Mouse (Mus musculus): ENCODE results near the gene Gm26897.

Gm26897 gene

GRCm38 (mm10) chr5:111749599-111749998 lies 15.9 kb downstream of the Gm26897 start:
- in situ Hi-C loops (cut with MboI, MseI): no loop called here

- in situ Hi-C loops (cut with MboI, MseI): no loop called here
Observed at GRCm38 (mm10) chr5:111750092-111750491, 16.4 kb downstream of the Gm26897 start.

GRCm38 (mm10) chr5:111754484-111755139 lies 20.9 kb downstream of the Gm26897 start:
- in situ Hi-C loops (cut with MboI, MseI): no loop called here

DNA sequence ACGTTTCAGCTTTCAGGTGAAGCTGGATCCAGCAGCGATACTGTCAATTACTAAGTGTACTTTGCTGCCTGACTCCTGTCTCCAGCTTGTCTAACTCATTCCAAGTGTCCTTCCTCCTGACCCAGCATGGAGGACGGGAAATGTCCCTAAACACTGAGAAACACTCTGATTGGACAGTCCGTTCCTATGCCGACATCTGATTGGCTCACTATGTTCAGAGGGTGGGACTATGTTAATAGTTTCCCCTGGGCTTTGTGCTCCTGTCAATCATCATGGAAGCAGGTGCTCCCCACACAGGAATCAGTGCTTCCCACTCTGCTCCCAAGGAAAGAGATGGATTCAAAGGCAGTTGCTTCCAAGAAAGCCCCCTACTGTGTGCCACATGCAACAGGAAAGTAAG lies 21.6 kb downstream of the Gm26897 start:
- in situ Hi-C loops (cut with MboI, MseI): no loop called here

GRCm38 (mm10) chr5:111760721-111761480 lies 27.2 kb downstream of the Gm26897 start:
- in situ Hi-C loops (cut with MboI, MseI): no loop called here

DNA sequence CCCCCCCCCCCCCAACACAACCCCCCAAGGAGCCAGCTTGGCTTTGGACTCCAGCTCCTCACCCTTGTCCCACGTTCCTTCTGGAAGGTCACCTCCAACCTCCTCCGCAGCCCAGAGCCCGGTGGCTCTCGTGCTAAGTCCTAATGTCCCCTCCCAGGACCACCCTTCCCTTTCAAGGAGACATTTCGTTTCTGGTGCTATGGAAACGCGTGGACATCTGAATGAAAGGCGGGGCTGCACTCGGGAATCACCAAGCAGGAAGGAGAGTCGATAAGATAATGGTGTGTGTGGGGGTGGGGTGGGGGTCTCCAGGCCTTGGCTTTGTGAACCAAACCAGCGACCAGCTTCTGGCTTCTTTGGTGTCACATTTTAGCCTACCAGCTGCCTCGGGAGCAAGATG lies 27.9 kb downstream of the Gm26897 start:
- in situ Hi-C loops (cut with MboI, MseI): no loop called here

DNA sequence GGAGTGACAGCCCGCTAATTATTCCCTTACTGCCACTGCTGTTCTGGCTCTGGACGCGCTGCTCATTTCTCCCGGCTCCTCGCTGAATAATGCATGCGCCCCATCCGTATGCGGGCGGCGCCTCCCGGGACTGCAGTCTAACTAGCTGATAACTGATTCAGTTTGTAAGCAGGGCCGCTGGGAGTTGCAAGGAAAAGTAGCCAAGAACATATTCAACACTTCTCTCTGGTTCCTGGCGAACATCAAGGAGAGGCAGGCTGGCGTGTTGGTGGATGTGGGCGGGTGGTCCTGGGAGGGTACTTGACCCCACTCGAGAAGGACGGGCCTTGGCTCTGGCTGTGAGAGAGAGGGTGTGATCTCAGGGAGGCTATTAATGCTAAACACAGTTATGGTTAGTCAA lies 28.4 kb downstream of the Gm26897 start:
- in situ Hi-C loops (cut with MboI, MseI): no loop called here

- in situ Hi-C loops (cut with MboI, MseI): no loop called here
Observed at GRCm38 (mm10) chr5:111765671-111766290, 32.1 kb downstream of the Gm26897 start.

DNA sequence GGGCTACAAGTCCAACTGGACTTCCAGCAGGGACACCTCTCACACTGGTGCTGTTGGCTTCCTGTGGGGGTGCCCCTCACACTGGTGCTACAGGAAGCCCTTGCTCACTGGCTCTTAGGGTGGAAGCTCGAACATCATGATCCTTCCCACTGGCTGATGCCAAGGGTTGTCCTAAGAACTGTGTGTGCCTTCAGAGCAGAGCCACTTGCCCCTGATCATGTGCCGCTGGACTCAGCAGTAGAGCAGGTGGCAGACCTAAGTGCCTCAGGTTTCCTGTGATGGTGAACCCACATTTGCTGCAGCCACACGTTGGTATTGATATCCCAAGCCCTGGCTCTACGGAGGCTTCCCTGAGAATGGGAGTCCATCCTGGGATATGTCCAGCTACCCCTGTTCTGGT lies 33.0 kb downstream of the Gm26897 start:
- in situ Hi-C loops (cut with MboI, MseI): no loop called here

DNA sequence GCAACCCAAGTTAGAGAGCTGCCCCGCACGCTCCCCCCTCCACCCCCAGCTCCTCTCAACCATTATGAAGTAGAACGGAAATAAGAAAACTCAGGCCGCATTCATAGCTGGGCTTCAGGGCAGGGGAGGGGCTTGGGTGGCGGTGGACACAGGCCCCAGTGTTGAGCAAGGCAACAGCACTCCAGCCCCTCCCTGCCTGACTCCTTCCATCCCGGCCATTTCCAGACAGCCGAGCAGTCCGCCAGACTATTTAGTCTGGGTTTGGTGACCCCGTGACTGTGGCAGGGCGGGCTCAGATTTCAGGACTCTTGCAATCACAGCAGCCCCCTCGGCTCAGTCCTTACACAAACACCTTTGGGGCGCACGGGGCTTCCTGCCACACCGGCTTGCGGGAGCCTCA lies 36.5 kb downstream of the Gm26897 start:
- in situ Hi-C loops (cut with MboI, MseI): no loop called here

DNA sequence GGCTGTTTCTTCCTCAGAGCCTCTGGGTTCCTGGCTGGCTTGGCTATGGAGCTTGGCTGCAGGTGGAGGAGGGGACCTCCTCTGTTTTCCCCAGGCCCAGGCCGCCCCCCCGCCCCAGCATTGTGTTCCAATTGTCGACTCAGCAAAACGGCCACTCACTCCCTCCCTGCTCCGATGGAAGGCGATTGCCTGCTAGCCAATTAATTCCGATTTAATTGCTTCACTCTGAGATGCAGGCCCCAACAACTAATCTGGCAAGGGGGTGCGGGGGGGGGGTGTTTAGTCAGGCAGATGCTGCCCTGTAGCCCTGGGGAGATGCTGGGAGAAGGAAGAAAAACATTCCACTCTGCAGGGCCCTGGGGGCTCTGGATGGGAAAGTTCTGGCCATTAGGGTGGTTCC lies 38.4 kb downstream of the Gm26897 start:
- in situ Hi-C loops (cut with MboI, MseI): no loop called here

- in situ Hi-C loops (cut with MboI, MseI): no loop called here
Observed at GRCm38 (mm10) chr5:111772591-111773406, 39.1 kb downstream of the Gm26897 start.

GRCm38 (mm10) chr5:111773407-111773733 lies 39.6 kb downstream of the Gm26897 start:
- in situ Hi-C loops (cut with MboI, MseI): no loop called here

DNA sequence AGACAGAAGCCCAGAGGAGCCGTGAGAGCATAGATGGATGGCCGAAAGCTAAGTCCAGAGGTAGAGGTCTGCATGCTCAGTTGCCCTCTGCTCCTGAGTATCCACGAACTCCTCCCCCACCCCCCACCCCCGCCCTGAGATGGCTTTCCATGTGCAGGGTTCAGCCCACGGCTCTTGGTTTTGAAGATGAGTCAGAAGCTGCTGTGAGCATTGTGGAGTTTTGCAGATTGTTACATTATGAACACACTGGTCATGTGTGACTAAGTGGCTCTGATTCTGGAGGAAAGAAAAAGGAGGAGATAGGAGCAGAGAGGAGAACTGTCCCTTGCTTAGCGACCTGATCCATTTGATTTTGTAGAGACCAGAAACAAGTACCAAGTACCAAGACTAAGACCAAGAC lies 42.5 kb downstream of the Gm26897 start:
- in situ Hi-C loops (cut with MboI, MseI): no loop called here

- in situ Hi-C loops (cut with MboI, MseI): no loop called here
Observed at GRCm38 (mm10) chr5:111778093-111778492, 44.4 kb downstream of the Gm26897 start.

GRCm38 (mm10) chr5:111779776-111780485 lies 46.2 kb downstream of the Gm26897 start:
- in situ Hi-C loops (cut with MboI, MseI): no loop called here

All from T-helper 17 cell (primary cell).